Comparison of ENCODE assay signal across 10 mouse cellular contexts in the genomic region with DNA sequence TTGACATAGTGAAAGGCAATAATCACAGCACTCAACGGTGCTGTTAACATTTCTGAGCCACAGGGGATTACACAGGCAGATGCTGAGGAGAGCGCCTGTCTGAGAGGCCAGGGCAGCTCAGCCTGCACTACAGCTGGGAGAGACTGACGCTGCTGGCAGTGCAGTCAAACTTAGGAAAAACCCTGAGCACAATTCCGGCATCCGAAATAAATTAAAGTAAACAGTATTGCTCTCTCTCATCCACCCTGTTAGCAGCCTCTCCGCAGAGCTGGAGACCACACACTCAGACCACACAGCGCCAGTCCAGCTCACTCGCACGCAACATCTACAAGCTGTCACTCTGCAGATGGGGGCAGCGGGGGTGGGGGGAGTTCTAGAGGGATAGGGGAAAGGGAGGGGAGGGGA. TPM values are rescaled to one million over a fixed set of nuclear protein-coding genes. Genes with fewer than 3 reads are reported as not detected.
DNase-seq lines count a peak whose midpoint lies in the region; ATAC-seq lines count a peak whose summit lies in the region.
"Had no signal": no experiment of that assay in that cellular context is flagged by ENCODE, and none has a peak within 500 bp of the region (broad histone marks: within the 10 kb centered on the region; RNA-seq: fewer than 3 reads in every experiment).

No protein-coding gene starts in this region.

- H3K27ac ChIP-seq in limb, embryonic 15.5 days, result no peak overlapping the region

- no peak overlapping the region for H3K9ac ChIP-seq in limb, embryonic 15.5 days

- peak overlapping the region; percentile 29 for H3K4me2 ChIP-seq in limb, embryonic 15.5 days

- DNase-seq in frontal cortex, postnatal 10 days (ENCODE audit: low spot score in 2 of 2), result no peak
- peak; percentile 9 for DNase-seq in right cerebral cortex, postnatal 4 days
- no peak for DNase-seq in right cerebral cortex, postnatal 10 days (ENCODE audit: low spot score in 2 of 2)
- peak; percentile 39 for DNase-seq in yolk sac, embryonic 10.5 days (ENCODE audit: low spot score)
- DNase-seq in ovary, adult 18-20 months (ENCODE audit: low spot score), result no peak
- no peak for DNase-seq in testis, postnatal 10 days (ENCODE audit: low spot score)
- DNase-seq: adrenal gland, postnatal 36 days had no signal

- WGBS in limb, embryonic 15.5 days, result 5% methylated on average over 10 of the region's 10 CpGs

- H3K4me1 ChIP-seq in limb, embryonic 15.5 days, result peaks cover 9% of the 10 kb centered on the region

- no peaks in the 10 kb centered on the region for H3K27me3 ChIP-seq in limb, embryonic 15.5 days

- ATAC-seq in frontal cortex, adult (ENCODE audit: low TSS enrichment), result peak; percentile 21
- no peak for ATAC-seq in limb, embryonic 15.5 days (ENCODE audit: insufficient number of reproducible peaks, low FRiP score, low TSS enrichment, low read depth)

- H3K4me3 ChIP-seq in limb, embryonic 15.5 days, result no peak overlapping the region
- H3K4me3 ChIP-seq: myocyte had no signal

- H3K9me3 ChIP-seq in limb, embryonic 15.5 days, result no peaks in the 10 kb centered on the region

- no peaks in the 10 kb centered on the region for H3K36me3 ChIP-seq in limb, embryonic 15.5 days

RNA-seq across cellular contexts. Expression of gene Exoc2, which starts 7.4 kb away (rescaled TPM):
- polyA plus RNA-seq in limb, embryonic 15.5 days (2015; fragmentation: Nextera tagmentation; extraction: Ambion mirVana), result 28.0 and 28.7 TPM in 2 replicates

RNA-seq across cellular contexts. Expression of gene Gm5447, which starts 7.5 kb away (rescaled TPM):
- polyA plus RNA-seq in limb, embryonic 15.5 days (2015; fragmentation: Nextera tagmentation; extraction: Ambion mirVana), result 0.08 TPM in 1 of 2 replicates, not detected in the other
- polyA plus RNA-seq: myocyte had no signal

RNA-seq across cellular contexts. Expression of gene Hus1b, which starts 18.9 kb away (rescaled TPM):
- not detected in 2 replicates for polyA plus RNA-seq in limb, embryonic 15.5 days (2015; fragmentation: Nextera tagmentation; extraction: Ambion mirVana)
- polyA plus RNA-seq: myocyte had no signal

Comparison
In these comparisons a context has a peak if more than half of its experiments do, and no peak if none do; other contexts are left out.
1. DNase-seq: peak in right cerebral cortex, postnatal 4 days (single experiment) and yolk sac, embryonic 10.5 days (single experiment); none in frontal cortex, postnatal 10 days (0 of 2), right cerebral cortex, postnatal 10 days (0 of 2), ovary, adult 18-20 months (single experiment) and testis, postnatal 10 days (single experiment).